Mouse (Mus musculus) forebrain, embryonic 16.5 days (tissue): ENCODE measurements at regions not wholly inside any gene's neighbourhood (a gene's known extent, or its start where the extent isn't known, plus 50 kb on each side); places are given as distances from the start of the nearest gene placed in this dataset.

Experiments
- ATAC-seq: fragments of 200-750 bp; cut with Nextera tagmentation; 2 replicates; pipeline ENCODE4 v1.8.0; 2017; ENCODE audit warnings: mild to moderate bottlenecking, moderate library complexity
- H3K27ac ChIP-seq: fragments of 300-500 bp; sonication (generic); 2 replicates; pipeline ENCODE4 v1.5.1; 2014; ENCODE audit warnings: low read length, control low read depth
- H3K27me3 ChIP-seq: fragments of 300-500 bp; sonication (generic); replicated peaks from 2 replicates; pipeline ENCODE4 v1.6.1; 2014; ENCODE audit warnings: low read length; ENCODE audit not compliant: control insufficient read depth, insufficient read depth
- H3K36me3 ChIP-seq: fragments of 300-500 bp; sonication (generic); 2 replicates; pipeline ENCODE4 v1.6.1; 2014; ENCODE audit not compliant: control insufficient read depth, insufficient read depth
- H3K4me1 ChIP-seq: fragments of 300-500 bp; sonication (generic); replicated peaks from 2 replicates; pipeline ENCODE4 v1.6.1; 2014; ENCODE audit warnings: low read length; ENCODE audit not compliant: control insufficient read depth, insufficient read depth
- H3K4me2 ChIP-seq: fragments of 300-500 bp; sonication (generic); 2 replicates; pipeline ENCODE4 v1.6.1; 2014; ENCODE audit warnings: mild to moderate bottlenecking, low read length, control low read depth
- H3K4me3 ChIP-seq: fragments of 300-500 bp; sonication (generic); replicated peaks from 2 replicates; pipeline ENCODE4 v1.5.1; 2014; ENCODE audit warnings: mild to moderate bottlenecking, low read length, control low read depth
- H3K9ac ChIP-seq: fragments of 300-500 bp; sonication (generic); replicated peaks from 2 replicates; pipeline ENCODE4 v1.6.1; 2014; ENCODE audit warnings: low read depth, low read length, control low read depth
- H3K9me3 ChIP-seq: fragments of 300-500 bp; sonication (generic); 2 replicates; pipeline ENCODE4 v1.6.1; 2016; ENCODE audit warnings: low read length; ENCODE audit not compliant: control insufficient read depth
- WGBS: fragments of 180-500 bp; shearing (Covaris S2); extraction: QIAGEN DNeasy Blood & Tissue Kit; methylation state at CpG from one replicate; pipeline ENCODE4 v1.1.7; 2014; 5-methylcytosine and 5-hydroxymethylcytosine counted together

DNA sequence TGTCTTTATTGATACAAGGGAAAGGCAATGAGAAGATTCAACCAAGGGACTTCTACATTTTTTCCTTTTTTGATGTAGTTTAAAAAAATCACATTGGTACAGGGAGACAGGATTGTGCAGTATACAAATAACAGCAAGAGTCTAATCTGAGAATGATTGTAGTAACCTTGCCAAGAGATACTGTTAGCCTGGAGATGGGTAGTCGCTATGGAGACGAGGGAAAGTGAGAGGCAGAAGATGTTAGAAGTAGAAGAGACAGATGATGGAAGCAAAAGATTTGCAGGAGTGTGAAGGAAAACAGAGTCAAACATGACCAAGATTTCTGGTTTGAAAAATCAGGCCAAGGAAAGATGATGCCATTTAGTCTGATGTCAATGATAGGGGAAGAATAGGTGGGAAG lies 117.9 kb upstream of the Ccng1 start:
- Histone ChIP-seq H3K36me3 (no peaks in the 10 kb centered on the region), H3K9ac (no peak overlapping the region), H3K27me3 (no peaks in the 10 kb centered on the region), H3K4me2 (no peak overlapping the region), H3K9me3 (no peaks in the 10 kb centered on the region), H3K4me3 (no peak overlapping the region), H3K27ac (no peak overlapping the region), H3K4me1 (no peaks in the 10 kb centered on the region)
- WGBS: 72% methylated on average over 2 of the region's 2 CpGs
- no peak for ATAC-seq

DNA sequence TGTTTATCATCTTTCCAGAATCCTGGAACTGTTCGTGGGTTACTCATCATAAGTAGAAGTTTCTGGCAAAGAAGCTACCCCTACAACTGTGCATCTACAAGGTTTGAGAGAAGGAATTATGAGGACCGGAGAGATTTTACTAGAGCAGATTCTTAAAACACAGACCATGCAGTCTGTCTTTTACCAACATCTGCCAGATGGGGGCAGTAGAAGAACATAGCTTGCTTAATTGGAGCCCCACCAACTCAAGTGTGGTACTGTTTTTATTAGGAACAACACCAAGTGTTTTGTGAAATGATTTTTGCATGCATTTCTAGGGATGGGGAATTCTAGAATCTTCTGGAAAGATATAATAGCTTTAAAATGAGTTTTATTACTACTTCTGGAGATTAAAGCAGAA lies 110.6 kb upstream of the Ccng1 start:
- H3K9ac ChIP-seq: no peak overlapping the region
- H3K4me1 ChIP-seq: 0 out of 2 replicates have a peak, but pooled peaks cover 2% of the 10 kb centered on the region
- no peaks in the 10 kb centered on the region for H3K9me3 ChIP-seq
- H3K4me3 ChIP-seq: no peak overlapping the region
- no peaks in the 10 kb centered on the region for H3K27me3 ChIP-seq
- H3K4me2 ChIP-seq: no peak overlapping the region
- peak; percentile 43; the same call in 1 of the 2 replicates for ATAC-seq
- H3K27ac ChIP-seq: no peak overlapping the region
- H3K36me3 ChIP-seq: no peaks in the 10 kb centered on the region
- 25% methylated on average over 2 of the region's 2 CpGs for WGBS

DNA sequence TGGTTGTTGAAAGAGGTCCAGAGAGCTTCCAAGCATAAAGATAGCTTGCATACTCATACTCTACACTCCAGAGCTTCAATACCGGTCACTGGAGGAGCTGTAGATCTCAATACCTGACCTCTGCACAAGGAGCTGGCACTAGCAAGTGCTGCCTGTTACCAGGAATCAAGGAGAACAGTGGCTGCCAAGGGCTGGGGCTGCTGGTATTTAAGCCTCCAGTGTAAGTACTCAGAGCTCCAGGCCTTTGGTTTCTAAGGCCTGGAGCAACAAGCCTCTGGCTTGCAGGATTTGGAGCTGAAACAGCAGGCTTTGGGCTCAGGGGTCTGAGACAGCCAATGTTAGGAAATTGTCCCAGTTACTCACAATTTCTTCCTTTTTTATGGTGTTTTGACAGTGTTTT lies 96.2 kb upstream of the Ccng1 start:
- Histone ChIP-seq H3K4me1 (no peaks in the 10 kb centered on the region), H3K9ac (no peak overlapping the region), H3K4me3 (no peak overlapping the region), H3K27ac (no peak overlapping the region), H3K27me3 (no peaks in the 10 kb centered on the region), H3K36me3 (no peaks in the 10 kb centered on the region), H3K4me2 (no peak overlapping the region), H3K9me3 (no peaks in the 10 kb centered on the region)
- no peak for ATAC-seq
- WGBS: 100% methylated on average over 1 of the region's 1 CpGs

DNA sequence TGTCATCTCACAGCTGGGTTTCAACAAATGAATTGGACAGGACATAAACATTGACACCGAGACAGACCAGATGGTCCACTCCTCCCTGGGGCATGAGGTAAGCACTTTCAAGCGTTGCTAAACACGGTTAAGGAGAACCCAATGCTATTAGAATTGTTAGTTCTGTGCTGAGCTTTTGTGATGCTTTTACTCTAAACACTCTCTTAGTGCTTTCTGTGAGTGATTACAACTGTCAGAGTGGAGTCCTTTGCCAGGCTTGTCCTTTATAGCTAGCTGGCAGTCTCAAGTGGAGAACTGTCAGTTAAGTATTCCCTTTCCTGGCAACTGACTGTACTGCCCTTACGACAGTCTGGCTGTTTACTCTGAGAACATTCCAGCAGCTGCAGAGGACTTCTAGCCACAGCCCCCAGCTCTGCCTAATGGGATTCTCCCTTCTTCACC lies 95.6 kb upstream of the Ccng1 start:
- peak; percentile 85 for ATAC-seq
- H3K27ac ChIP-seq: no peak overlapping the region
- no peaks in the 10 kb centered on the region for H3K36me3 ChIP-seq
- H3K27me3 ChIP-seq: no peaks in the 10 kb centered on the region
- no peak overlapping the region for H3K4me3 ChIP-seq
- no peaks in the 10 kb centered on the region for H3K9me3 ChIP-seq
- 29% methylated on average over 4 of the region's 4 CpGs for WGBS
- H3K9ac ChIP-seq: no peak overlapping the region
- no peak overlapping the region for H3K4me2 ChIP-seq
- H3K4me1 ChIP-seq: no peaks in the 10 kb centered on the region

DNA sequence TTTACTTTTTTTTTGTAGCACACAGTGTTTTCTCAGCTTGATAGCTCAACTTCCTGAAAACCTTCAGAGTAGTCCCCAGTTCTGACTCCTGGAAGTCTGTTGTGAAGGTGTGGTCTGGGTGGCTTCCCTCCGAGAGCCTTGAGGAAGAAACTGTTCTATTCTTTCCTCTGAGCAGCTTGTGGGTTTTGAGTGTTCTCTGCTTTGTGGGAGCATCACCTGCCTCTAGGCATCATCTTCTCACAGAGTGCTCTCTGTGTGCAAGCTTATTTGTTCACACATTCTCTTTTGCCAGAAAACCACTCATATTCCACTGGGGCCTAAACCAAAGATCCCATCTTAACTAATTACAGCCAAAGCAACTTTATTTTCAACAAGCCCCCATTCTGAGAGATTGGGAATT lies 91.5 kb upstream of the Ccng1 start:
- H3K27ac ChIP-seq: no peak overlapping the region
- no peak overlapping the region for H3K4me3 ChIP-seq
- no peak overlapping the region for H3K9ac ChIP-seq
- H3K36me3 ChIP-seq: no peaks in the 10 kb centered on the region
- H3K4me2 ChIP-seq: no peak overlapping the region
- no peak for ATAC-seq
- no peaks in the 10 kb centered on the region for H3K27me3 ChIP-seq
- 93% methylated on average over 1 of the region's 1 CpGs for WGBS
- no peaks in the 10 kb centered on the region for H3K4me1 ChIP-seq
- no peaks in the 10 kb centered on the region for H3K9me3 ChIP-seq

DNA sequence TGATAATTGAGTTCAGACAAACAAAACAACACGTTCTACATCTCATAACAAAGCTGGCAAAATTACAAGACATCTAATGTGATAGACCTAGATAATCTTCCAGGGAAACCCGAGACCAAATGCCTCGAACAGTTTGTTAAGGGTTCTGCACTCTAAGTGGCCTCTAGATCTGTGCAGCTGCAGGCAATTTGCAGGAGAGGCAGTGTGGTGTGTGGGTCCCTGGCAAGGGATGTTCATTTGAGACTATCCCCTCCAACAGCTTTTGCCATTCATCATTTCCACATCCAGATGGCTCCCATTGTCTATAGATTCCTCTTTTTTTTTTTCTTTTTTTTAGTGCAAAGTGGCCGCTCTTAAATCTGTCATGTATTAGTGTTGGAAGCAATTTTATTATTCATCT lies 80.3 kb upstream of the Ccng1 start:
- H3K36me3 ChIP-seq: no peaks in the 10 kb centered on the region
- H3K27me3 ChIP-seq: no peaks in the 10 kb centered on the region
- no peaks in the 10 kb centered on the region for H3K9me3 ChIP-seq
- ATAC-seq: peak; percentile 74
- 41% methylated on average over 4 of the region's 4 CpGs for WGBS
- H3K4me1 ChIP-seq: no peaks in the 10 kb centered on the region
- H3K4me3 ChIP-seq: no peak overlapping the region
- H3K9ac ChIP-seq: no peak overlapping the region
- H3K27ac ChIP-seq: no peak overlapping the region
- no peak overlapping the region for H3K4me2 ChIP-seq
